Mouse (Mus musculus): ENCODE data around the gene Il5ra. TPM values are rescaled to one million over a fixed set of nuclear protein-coding genes. Genes with fewer than 3 reads are reported as not detected.

Gene Il5ra
- total and polyA plus RNA-seq, 3 experiments = 0.10 TPM; not detected in 2

DNA sequence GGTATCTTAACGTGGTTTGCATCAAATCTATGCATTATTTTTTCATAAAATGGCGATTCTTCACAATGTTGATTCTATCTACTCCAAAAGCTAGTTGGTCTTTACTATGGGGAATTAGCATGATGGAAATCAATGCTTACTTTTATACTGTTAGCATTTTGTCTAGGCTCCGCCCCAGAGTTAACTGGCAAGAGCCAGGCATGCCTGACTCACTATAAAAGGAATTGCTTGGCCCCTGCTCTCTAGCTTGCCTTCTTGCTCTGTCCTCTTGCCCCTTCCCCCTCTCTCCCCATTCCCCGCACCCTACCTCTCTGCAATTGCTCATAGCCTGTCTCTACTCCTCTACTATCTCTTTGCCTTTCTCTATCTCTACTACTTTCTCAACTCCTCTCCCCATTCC, 17.9 kb upstream of the Il5ra start:
- no peak overlapping the region for H3K4me3 ChIP-seq (ENCODE audit: control insufficient read depth in 1 of 2, insufficient read depth in 1 of 2, low read depth in 2 of 2, low read length in 2 of 2)

DNA sequence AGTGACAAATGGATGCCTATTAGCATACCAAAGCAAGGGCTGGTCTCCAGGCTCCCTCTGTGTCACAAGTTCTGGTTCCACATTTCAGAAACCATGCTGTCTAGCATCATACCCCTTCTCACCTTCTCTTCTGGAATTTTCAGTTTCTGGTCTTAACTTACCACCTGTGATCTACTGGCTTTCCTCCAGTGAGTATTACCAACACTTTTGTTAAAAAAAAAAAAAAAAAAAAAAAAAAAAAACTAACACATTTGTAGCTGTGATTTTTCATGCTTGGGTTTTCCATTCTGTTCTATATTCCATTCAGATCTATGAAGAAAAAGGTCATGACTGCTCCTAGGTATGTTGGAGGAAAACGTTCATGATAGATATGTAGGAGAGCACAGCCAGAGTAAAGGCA, 17.1 kb upstream of the Il5ra start:
- H3K27me3 ChIP-seq (ENCODE audit: control insufficient read depth in 1 of 2, insufficient read depth in 2 of 2, low read length in 2 of 2) = peaks cover 2 to 3% of the 10 kb centered on the region in 2 experiments
- DNase-seq (ENCODE audit: low read depth, low spot score) = no peak
- no peak overlapping the region for H3K4me3 ChIP-seq (ENCODE audit: control insufficient read depth in 1 of 2, insufficient read depth in 1 of 2, low read depth in 2 of 2, low read length in 2 of 2)
- no peak overlapping the region for H3K27ac ChIP-seq (ENCODE audit: control insufficient read depth, low read depth, low read length)
- H3K9me3 ChIP-seq (replicated peaks; ENCODE audit: insufficient read depth, low read length) = no peaks in the 10 kb centered on the region
- peaks cover 15% of the 10 kb centered on the region for H3K79me2 ChIP-seq (ENCODE audit: control insufficient read depth, insufficient read depth, low read length, poor library complexity)
- H3K9ac ChIP-seq (ENCODE audit: control insufficient read depth, low read depth, low read length, poor library complexity, severe bottlenecking) = no peak overlapping the region
- peaks cover 2 to 16% of the 10 kb centered on the region in 2 experiments; a peak in 3 of 4 replicates for H3K36me3 ChIP-seq (ENCODE audit: control insufficient read depth in 1 of 2, insufficient read depth in 2 of 2, low read length in 2 of 2)
- H3K4me1 ChIP-seq (ENCODE audit: control insufficient read depth in 1 of 2, insufficient read depth in 2 of 2, low read length in 2 of 2) = peaks cover 8 to 13% of the 10 kb centered on the region in 2 experiments
- TF ChIP-seq CHD2 (IDR thresholded peaks at IDR 0.05; ENCODE audit: low read length) = no peak
- TF ChIP-seq USF1 (IDR thresholded peaks at IDR 0.05; ENCODE audit: low read depth, low read length) = no peak
- TF ChIP-seq BHLHE40 (IDR thresholded peaks at IDR 0.05; ENCODE audit: borderline replicate concordance, low read depth, low read length) = no peak
- no peak for TF ChIP-seq ELF1 (IDR thresholded peaks at IDR 0.05; ENCODE audit: low read depth, low read length)
- no peak for TF ChIP-seq NRF1 (IDR thresholded peaks at IDR 0.05; ENCODE audit: insufficient read depth, low read depth, low read length, poor library complexity, severe bottlenecking)
- TF ChIP-seq GATA1 (IDR thresholded peaks at IDR 0.05; ENCODE audit: low read depth, low read length) = no peak
- no peak for TF ChIP-seq ETS1 (IDR thresholded peaks at IDR 0.05; ENCODE audit: low read depth, low read length)
- no peak for TF ChIP-seq MXI1 (IDR thresholded peaks at IDR 0.05; ENCODE audit: low read depth, low read length)
- TF ChIP-seq POLR2A (IDR thresholded peaks at IDR 0.05; ENCODE audit: control insufficient read depth in 1 of 2, insufficient read depth in 1 of 2, low read depth in 1 of 2, low read length in 2 of 2, poor library complexity in 1 of 2) = no peak
- TF ChIP-seq MYC (IDR thresholded peaks at IDR 0.05; ENCODE audit: low read depth, low read length) = no peak
- no peak for TF ChIP-seq HCFC1 (IDR thresholded peaks at IDR 0.05; ENCODE audit: low read depth, low read length)
- no peak for TF ChIP-seq ZC3H11A (IDR thresholded peaks at IDR 0.05; ENCODE audit: low read depth, low read length)
- TF ChIP-seq CTCF (IDR thresholded peaks at IDR 0.05 in 2 of 3, conservative IDR thresholded peaks at IDR 0.05 in 1 of 3; ENCODE audit: control insufficient read depth in 1 of 3, insufficient read depth in 1 of 3, low read depth in 2 of 3, low read length in 3 of 3, poor library complexity in 1 of 3, severe bottlenecking in 1 of 3) = no peak
- no peak for TF ChIP-seq UBTF (IDR thresholded peaks at IDR 0.05; ENCODE audit: borderline replicate concordance, insufficient read depth, low read depth, low read length)
- no peak for TF ChIP-seq ZNF384 (IDR thresholded peaks at IDR 0.05; ENCODE audit: low read depth, low read length)

More for the DNA sequence above, 17.9 kb upstream of the Il5ra start:
- Histone ChIP-seq H3K27me3 (ENCODE audit: control insufficient read depth in 1 of 2, insufficient read depth in 2 of 2, low read length in 2 of 2) (peaks cover 2 to 3% of the 10 kb centered on the region in 2 experiments), H3K9me3 (replicated peaks; ENCODE audit: insufficient read depth, low read length) (no peaks in the 10 kb centered on the region), H3K9ac (ENCODE audit: control insufficient read depth, low read depth, low read length, poor library complexity, severe bottlenecking) (no peak overlapping the region), H3K4me1 (ENCODE audit: control insufficient read depth in 1 of 2, insufficient read depth in 2 of 2, low read length in 2 of 2) (peaks cover 1 to 4% of the 10 kb centered on the region in 2 experiments; a peak in 3 of 4 replicates), H3K36me3 (ENCODE audit: control insufficient read depth in 1 of 2, insufficient read depth in 2 of 2, low read length in 2 of 2) (peaks cover 5 to 16% of the 10 kb centered on the region in 2 experiments), H3K79me2 (ENCODE audit: control insufficient read depth, insufficient read depth, low read length, poor library complexity) (peaks cover 21% of the 10 kb centered on the region), H3K27ac (ENCODE audit: control insufficient read depth, low read depth, low read length) (no peak overlapping the region)
- no peak for DNase-seq (ENCODE audit: low read depth, low spot score)
- TF ChIP-seq RAD21 (IDR thresholded peaks at IDR 0.05; ENCODE audit: low read depth, low read length) = no peak
- TF ChIP-seq NRF1 (IDR thresholded peaks at IDR 0.05; ENCODE audit: insufficient read depth, low read depth, low read length, poor library complexity, severe bottlenecking) = no peak
- no peak for TF ChIP-seq ZC3H11A (IDR thresholded peaks at IDR 0.05; ENCODE audit: low read depth, low read length)
- TF ChIP-seq KAT2A (conservative IDR thresholded peaks at IDR 0.05; ENCODE audit: low read depth, low read length) = no peak
- no peak for TF ChIP-seq USF1 (IDR thresholded peaks at IDR 0.05; ENCODE audit: low read depth, low read length)
- TF ChIP-seq MXI1 (IDR thresholded peaks at IDR 0.05; ENCODE audit: low read depth, low read length) = no peak
- TF ChIP-seq POLR2A (IDR thresholded peaks at IDR 0.05; ENCODE audit: control insufficient read depth in 1 of 2, insufficient read depth in 1 of 2, low read depth in 1 of 2, low read length in 2 of 2, poor library complexity in 1 of 2) = no peak
- no peak for TF ChIP-seq POLR2AphosphoS5 (IDR thresholded peaks at IDR 0.05; ENCODE audit: borderline replicate concordance, low read depth, low read length)
- no peak for TF ChIP-seq JUND (IDR thresholded peaks at IDR 0.05; ENCODE audit: low read depth, low read length)
- TF ChIP-seq EP300 (IDR thresholded peaks at IDR 0.05; ENCODE audit: low read depth in 1 of 2, low read length in 2 of 2) = no peak
